Mouse (Mus musculus): ENCODE results near the gene Hhatl. TPM values are rescaled to one million over a fixed set of nuclear protein-coding genes. Genes with fewer than 3 reads are reported as not detected.
A peak's percentile ranks its signal among the peaks of the same experiment; 100 is the strongest.

Gene Hhatl
- polyA plus RNA-seq, 1 experiment from 2014 or later = 0.11 TPM

GRCm38 (mm10) chr9:121830243-121830955 lies 38.1 kb upstream of the Hhatl start:
- no peaks in the 10 kb centered on the region for H3K9me3 ChIP-seq (replicated peaks; ENCODE audit: low read length)
- TF ChIP-seq CTCF (IDR thresholded peaks at IDR 0.05; ENCODE audit: low read depth) = peak; percentile 69
- no peak overlapping the region for H3K4me3 ChIP-seq (replicated peaks; ENCODE audit: low read depth, low read length)
- no peaks in the 10 kb centered on the region for H3K36me3 ChIP-seq (ENCODE audit: insufficient read depth, low read length)
- DNase-seq (ENCODE audit: low spot score) (peak; percentile 48), ATAC-seq (replicated peaks; ENCODE audit: low FRiP score, low read depth) (no peak)
- no peak overlapping the region for H3K4me2 ChIP-seq (ENCODE audit: low read length)
- H3K4me1 ChIP-seq (replicated peaks; ENCODE audit: insufficient read depth, low read length) = no peaks in the 10 kb centered on the region
- H3K9ac ChIP-seq (ENCODE audit: low read depth, low read length) = no peak overlapping the region
- H3K27ac ChIP-seq = no peak overlapping the region
- WGBS = 80% methylated on average over 6 of the region's 6 CpGs
- no peaks in the 10 kb centered on the region for H3K27me3 ChIP-seq (ENCODE audit: insufficient read depth, low read length)

GRCm38 (mm10) chr9:121829270-121829992 lies 37.1 kb upstream of the Hhatl start:
- H3K9me3 ChIP-seq (replicated peaks; ENCODE audit: low read length) = no peaks in the 10 kb centered on the region
- no peak overlapping the region for H3K9ac ChIP-seq (ENCODE audit: low read depth, low read length)
- no peaks in the 10 kb centered on the region for H3K36me3 ChIP-seq (ENCODE audit: insufficient read depth, low read length)
- TF ChIP-seq CTCF (IDR thresholded peaks at IDR 0.05; ENCODE audit: low read depth) = no peak
- ATAC-seq (replicated peaks; ENCODE audit: low FRiP score, low read depth) (no peak), DNase-seq (ENCODE audit: low spot score) (no peak)
- no peak overlapping the region for H3K27ac ChIP-seq
- no peaks in the 10 kb centered on the region for H3K4me1 ChIP-seq (replicated peaks; ENCODE audit: insufficient read depth, low read length)
- no peaks in the 10 kb centered on the region for H3K27me3 ChIP-seq (ENCODE audit: insufficient read depth, low read length)
- H3K4me3 ChIP-seq (replicated peaks; ENCODE audit: low read depth, low read length) = no peak overlapping the region
- WGBS = 64% methylated on average over 7 of the region's 7 CpGs
- no peak overlapping the region for H3K4me2 ChIP-seq (ENCODE audit: low read length)

GRCm38 (mm10) chr9:121828314-121828713 lies 36.0 kb upstream of the Hhatl start:
- WGBS = 60% methylated on average over 6 of the region's 6 CpGs
- Histone ChIP-seq H3K9me3 (replicated peaks; ENCODE audit: low read length) (no peaks in the 10 kb centered on the region), H3K4me2 (ENCODE audit: low read length) (no peak overlapping the region), H3K27ac (no peak overlapping the region), H3K4me1 (replicated peaks; ENCODE audit: insufficient read depth, low read length) (no peaks in the 10 kb centered on the region), H3K9ac (ENCODE audit: low read depth, low read length) (no peak overlapping the region), H3K27me3 (ENCODE audit: insufficient read depth, low read length) (no peaks in the 10 kb centered on the region), H3K4me3 (replicated peaks; ENCODE audit: low read depth, low read length) (no peak overlapping the region), H3K36me3 (ENCODE audit: insufficient read depth, low read length) (no peaks in the 10 kb centered on the region)
- ATAC-seq (replicated peaks; ENCODE audit: low FRiP score, low read depth) (no peak), DNase-seq (ENCODE audit: low spot score) (no peak)
- no peak for TF ChIP-seq CTCF (IDR thresholded peaks at IDR 0.05; ENCODE audit: low read depth)

- Histone ChIP-seq H3K4me2 (ENCODE audit: low read length) (no peak overlapping the region), H3K4me1 (replicated peaks; ENCODE audit: insufficient read depth, low read length) (no peaks in the 10 kb centered on the region), H3K9ac (ENCODE audit: low read depth, low read length) (no peak overlapping the region), H3K9me3 (replicated peaks; ENCODE audit: low read length) (no peaks in the 10 kb centered on the region), H3K27me3 (ENCODE audit: insufficient read depth, low read length) (no peaks in the 10 kb centered on the region), H3K36me3 (ENCODE audit: insufficient read depth, low read length) (no peaks in the 10 kb centered on the region), H3K27ac (no peak overlapping the region), H3K4me3 (replicated peaks; ENCODE audit: low read depth, low read length) (no peak overlapping the region)
- no peak for ATAC-seq (replicated peaks; ENCODE audit: low FRiP score, low read depth)
- WGBS = 78% methylated on average over 3 of the region's 3 CpGs
- no peak for DNase-seq (ENCODE audit: low spot score)
- no peak for TF ChIP-seq CTCF (IDR thresholded peaks at IDR 0.05; ENCODE audit: low read depth)
These were observed 34.0 kb upstream of the Hhatl start for GRCm38 (mm10) chr9:121826356-121826755.

- ATAC-seq (replicated peaks; ENCODE audit: low FRiP score, low read depth) = 0 out of 2 replicates have a peak, but pooled peaks have one; percentile 26
These were observed 31.7 kb upstream of the Hhatl start for GRCm38 (mm10) chr9:121823991-121824390.

GRCm38 (mm10) chr9:121823051-121823450 lies 30.7 kb upstream of the Hhatl start:
- WGBS = 82% methylated on average over 1 of the region's 1 CpGs
- DNase-seq (ENCODE audit: low spot score) (no peak), ATAC-seq (replicated peaks; ENCODE audit: low FRiP score, low read depth) (no peak)

More at GRCm38 (mm10) chr9:121823991-121824390, 31.7 kb upstream of the Hhatl start:
- WGBS = 84% methylated on average over 7 of the region's 7 CpGs
- no peak for TF ChIP-seq CTCF (IDR thresholded peaks at IDR 0.05; ENCODE audit: low read depth)
- Histone ChIP-seq H3K9me3 (replicated peaks; ENCODE audit: low read length) (no peaks in the 10 kb centered on the region), H3K4me3 (replicated peaks; ENCODE audit: low read depth, low read length) (no peak overlapping the region), H3K4me1 (replicated peaks; ENCODE audit: insufficient read depth, low read length) (no peaks in the 10 kb centered on the region), H3K27ac (no peak overlapping the region), H3K4me2 (ENCODE audit: low read length) (no peak overlapping the region), H3K36me3 (ENCODE audit: insufficient read depth, low read length) (no peaks in the 10 kb centered on the region), H3K9ac (ENCODE audit: low read depth, low read length) (no peak overlapping the region), H3K27me3 (ENCODE audit: insufficient read depth, low read length) (no peaks in the 10 kb centered on the region)
- no peak for DNase-seq (ENCODE audit: low spot score)

More at GRCm38 (mm10) chr9:121823051-121823450, 30.7 kb upstream of the Hhatl start:
- Histone ChIP-seq H3K4me2 (ENCODE audit: low read length) (no peak overlapping the region), H3K4me3 (replicated peaks; ENCODE audit: low read depth, low read length) (no peak overlapping the region), H3K27me3 (ENCODE audit: insufficient read depth, low read length) (no peaks in the 10 kb centered on the region), H3K9me3 (replicated peaks; ENCODE audit: low read length) (no peaks in the 10 kb centered on the region), H3K36me3 (ENCODE audit: insufficient read depth, low read length) (no peaks in the 10 kb centered on the region), H3K27ac (no peak overlapping the region), H3K4me1 (replicated peaks; ENCODE audit: insufficient read depth, low read length) (no peaks in the 10 kb centered on the region), H3K9ac (ENCODE audit: low read depth, low read length) (no peak overlapping the region)
- no peak for TF ChIP-seq CTCF (IDR thresholded peaks at IDR 0.05; ENCODE audit: low read depth)

Measured in kidney, postnatal 0 days (tissue).